Mouse (Mus musculus) cerebellum, postnatal 36 days (tissue): Measurements from ENCODE around the gene Sspn.

Experiments used
- DNase-seq, 2 experiments: peaks; one replicate each; pipeline ENCODE4 v3.0.0; 2021 to 2022; ENCODE audit warnings: mixed read lengths in 2 of 2

Sspn gene

GRCm38 (mm10) chr6:145977344-145977743 lies 45.9 kb downstream of the Sspn start:
- no peak for DNase-seq

- no peak for DNase-seq
Observed at GRCm38 (mm10) chr6:145977771-145978450, 46.5 kb downstream of the Sspn start.

- DNase-seq: no peak
Observed at GRCm38 (mm10) chr6:145981074-145981473, 49.6 kb downstream of the Sspn start.

- DNase-seq: no peak
Observed at GRCm38 (mm10) chr6:145982335-145982734, 50.9 kb downstream of the Sspn start.

- no peak for DNase-seq
Observed at GRCm38 (mm10) chr6:145990578-145990977, 59.1 kb downstream of the Sspn start.

GRCm38 (mm10) chr6:145992526-145992925 lies 61.1 kb downstream of the Sspn start:
- no peak for DNase-seq

GRCm38 (mm10) chr6:145992985-145993384 lies 61.5 kb downstream of the Sspn start:
- no peak for DNase-seq

GRCm38 (mm10) chr6:145998314-145999007 lies 67.0 kb downstream of the Sspn start:
- peak; percentile 56 to 62 for DNase-seq

GRCm38 (mm10) chr6:146000767-146001166 lies 69.3 kb downstream of the Sspn start:
- DNase-seq: no peak

- no peak for DNase-seq
Observed at GRCm38 (mm10) chr6:146001396-146002191, 70.2 kb downstream of the Sspn start.

- DNase-seq: no peak
Observed at GRCm38 (mm10) chr6:146004174-146004601, 72.7 kb downstream of the Sspn start.

- DNase-seq: no peak
Observed at GRCm38 (mm10) chr6:146005129-146005886, 73.9 kb downstream of the Sspn start.

GRCm38 (mm10) chr6:146005935-146006564 lies 74.6 kb downstream of the Sspn start:
- no peak for DNase-seq

GRCm38 (mm10) chr6:146006753-146007152 lies 75.3 kb downstream of the Sspn start:
- no peak for DNase-seq

GRCm38 (mm10) chr6:146008450-146008981 lies 77.1 kb downstream of the Sspn start:
- DNase-seq: peak; percentile 32 to 36

GRCm38 (mm10) chr6:146009163-146009915 lies 77.9 kb downstream of the Sspn start:
- DNase-seq: peak in 1 of 2 experiments; percentile 13

GRCm38 (mm10) chr6:146010093-146010764 lies 78.8 kb downstream of the Sspn start:
- DNase-seq: peak; percentile 41 to 54

GRCm38 (mm10) chr6:146014312-146014711 lies 82.9 kb downstream of the Sspn start:
- no peak for DNase-seq
